Mouse (Mus musculus): ENCODE measurements around the gene Dag1. TPM values are rescaled to one million over a fixed set of nuclear protein-coding genes. Genes with fewer than 3 reads are reported as not detected.

Dag1 gene
- polyA plus RNA-seq, 1 experiment: 15.5 TPM

DNA sequence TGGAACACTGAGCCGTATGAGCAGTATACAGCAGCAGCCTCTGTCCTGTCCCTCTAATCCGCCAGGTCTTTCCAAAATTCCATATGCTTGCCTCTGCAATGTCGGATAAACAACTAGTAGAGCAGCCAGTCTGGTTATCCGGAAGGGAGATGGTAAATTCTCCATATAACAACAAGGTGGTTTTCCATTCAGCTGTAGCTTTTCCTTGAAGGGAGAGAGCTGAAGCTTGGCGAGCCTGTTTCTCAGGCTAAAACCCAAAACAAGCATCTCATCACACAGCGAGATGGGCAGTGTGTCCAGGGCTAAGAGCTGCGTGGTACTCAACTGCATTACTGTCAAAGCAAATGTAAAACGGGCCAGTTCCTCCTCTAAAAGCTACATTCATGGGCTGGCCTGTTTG lies 75.2 kb downstream of the Dag1 start:
- Histone ChIP-seq H3K4me3 (ENCODE audit: extremely low read depth, insufficient read depth, insufficient read length) (no peak overlapping the region), H3K4me1 (ENCODE audit: control insufficient read depth, insufficient read depth, insufficient read length) (no peaks in the 10 kb centered on the region; the same call in none of the 2 replicates), H3K27ac (ENCODE audit: insufficient read depth, low read length) (no peak overlapping the region), H3K36me3 (ENCODE audit: control insufficient read depth, insufficient read depth, low read length) (no peaks in the 10 kb centered on the region), H3K27me3 (ENCODE audit: control insufficient read depth, insufficient read depth, low read length) (peaks cover 8% of the 10 kb centered on the region)
- no peak for DNase-seq (ENCODE audit: low read depth in 1 of 2, low spot score in 2 of 2)
- no peak for TF ChIP-seq POLR2A (IDR thresholded peaks at IDR 0.05; ENCODE audit: low read depth, low read length)
- no peak for TF ChIP-seq CTCF (IDR thresholded peaks at IDR 0.05; ENCODE audit: extremely low read depth, insufficient read depth, insufficient read length, insufficient replicate concordance)
- 79% methylated on average over 8 of the region's 8 CpGs for WGBS

DNA sequence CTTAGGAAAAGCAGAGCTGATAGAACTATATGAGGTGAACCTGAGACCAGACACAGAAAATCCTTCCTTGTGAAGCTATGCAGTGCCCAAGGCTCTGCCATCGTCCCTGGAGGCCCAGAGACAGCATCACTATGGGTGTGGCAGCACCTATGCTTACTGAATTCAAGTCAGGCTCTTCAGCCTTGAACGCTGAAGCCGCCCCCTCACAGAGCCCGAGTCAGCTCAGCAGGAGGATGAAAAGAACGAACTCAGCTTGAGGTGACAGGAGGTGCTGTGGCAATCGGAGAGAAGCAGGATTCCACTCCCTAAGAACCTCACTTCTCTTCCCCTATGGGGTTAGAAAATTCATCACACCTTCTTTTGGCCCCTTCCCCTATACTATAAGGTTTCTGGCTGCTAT lies 76.1 kb downstream of the Dag1 start:
- no peaks in the 10 kb centered on the region; the same call in none of the 2 replicates for H3K4me1 ChIP-seq (ENCODE audit: control insufficient read depth, insufficient read depth, insufficient read length)
- no peak overlapping the region for H3K4me3 ChIP-seq (ENCODE audit: extremely low read depth, insufficient read depth, insufficient read length)
- no peaks in the 10 kb centered on the region for H3K36me3 ChIP-seq (ENCODE audit: control insufficient read depth, insufficient read depth, low read length)
- peaks cover 8% of the 10 kb centered on the region for H3K27me3 ChIP-seq (ENCODE audit: control insufficient read depth, insufficient read depth, low read length)
- 45% methylated on average over 6 of the region's 6 CpGs for WGBS
- no peak for TF ChIP-seq CTCF (IDR thresholded peaks at IDR 0.05; ENCODE audit: extremely low read depth, insufficient read depth, insufficient read length, insufficient replicate concordance)
- no peak for TF ChIP-seq POLR2A (IDR thresholded peaks at IDR 0.05; ENCODE audit: low read depth, low read length)
- no peak overlapping the region for H3K27ac ChIP-seq (ENCODE audit: insufficient read depth, low read length)
- no peak for DNase-seq (ENCODE audit: low read depth in 1 of 2, low spot score in 2 of 2)

DNA sequence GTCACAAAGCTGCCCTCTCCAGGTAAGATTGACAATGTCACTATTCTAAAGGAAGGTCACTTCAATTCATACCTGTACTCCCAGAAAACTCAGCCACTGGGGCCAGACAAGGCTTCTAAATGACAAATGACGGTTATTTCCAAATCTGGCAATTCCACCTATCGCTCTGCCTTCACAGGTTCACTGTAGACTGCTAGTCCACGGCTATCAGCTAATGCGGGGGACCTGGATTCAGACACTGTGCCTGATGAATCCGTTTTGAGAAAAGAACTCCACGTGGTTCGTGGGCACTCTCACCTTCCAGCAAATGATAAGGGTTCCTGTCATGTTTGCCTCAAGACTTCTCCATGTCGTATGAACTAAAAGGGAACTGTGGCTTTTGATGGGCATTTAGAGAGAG lies 78.0 kb downstream of the Dag1 start:
- TF ChIP-seq CTCF (IDR thresholded peaks at IDR 0.05; ENCODE audit: extremely low read depth, insufficient read depth, insufficient read length, insufficient replicate concordance): no peak
- no peak for TF ChIP-seq POLR2A (IDR thresholded peaks at IDR 0.05; ENCODE audit: low read depth, low read length)
- Histone ChIP-seq H3K27me3 (ENCODE audit: control insufficient read depth, insufficient read depth, low read length) (peaks cover 8% of the 10 kb centered on the region), H3K4me3 (ENCODE audit: extremely low read depth, insufficient read depth, insufficient read length) (no peak overlapping the region), H3K36me3 (ENCODE audit: control insufficient read depth, insufficient read depth, low read length) (no peaks in the 10 kb centered on the region), H3K27ac (ENCODE audit: insufficient read depth, low read length) (no peak overlapping the region), H3K4me1 (ENCODE audit: control insufficient read depth, insufficient read depth, insufficient read length) (no peaks in the 10 kb centered on the region; the same call in none of the 2 replicates)
- WGBS: 73% methylated on average over 8 of the region's 8 CpGs
- no peak for DNase-seq (ENCODE audit: low read depth in 1 of 2, low spot score in 2 of 2)

DNA sequence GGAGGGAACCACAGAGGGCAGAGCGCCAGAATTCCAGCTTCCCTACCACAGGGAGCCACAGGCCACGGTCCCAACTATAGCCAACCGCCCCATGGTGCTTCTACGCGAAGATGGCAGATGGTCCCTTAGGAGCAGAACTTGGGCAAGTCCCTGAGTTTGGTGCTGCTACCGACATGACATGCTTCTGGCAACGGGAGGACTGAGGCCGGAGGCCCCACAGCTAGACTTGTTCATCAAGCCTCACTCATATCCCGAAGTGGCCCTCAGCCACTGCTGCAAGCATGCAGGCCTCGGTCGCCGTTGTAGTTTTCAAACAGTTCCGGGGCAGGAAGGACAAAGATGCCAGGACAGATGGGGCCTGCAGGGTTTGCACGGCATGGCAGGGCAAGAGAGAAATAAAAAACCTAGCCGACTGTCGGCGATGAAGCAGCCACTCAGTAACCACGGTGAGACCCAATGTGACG lies 80.2 kb downstream of the Dag1 start:
- Histone ChIP-seq H3K27me3 (ENCODE audit: control insufficient read depth, insufficient read depth, low read length) (no peaks in the 10 kb centered on the region), H3K27ac (ENCODE audit: insufficient read depth, low read length) (no peak overlapping the region), H3K36me3 (ENCODE audit: control insufficient read depth, insufficient read depth, low read length) (no peaks in the 10 kb centered on the region), H3K4me3 (ENCODE audit: extremely low read depth, insufficient read depth, insufficient read length) (no peak overlapping the region), H3K4me1 (ENCODE audit: control insufficient read depth, insufficient read depth, insufficient read length) (no peaks in the 10 kb centered on the region; the same call in 1 of the 2 replicates)
- DNase-seq (ENCODE audit: low read depth in 1 of 2, low spot score in 2 of 2): no peak
- TF ChIP-seq POLR2A (IDR thresholded peaks at IDR 0.05; ENCODE audit: low read depth, low read length): no peak
- no peak for TF ChIP-seq CTCF (IDR thresholded peaks at IDR 0.05; ENCODE audit: extremely low read depth, insufficient read depth, insufficient read length, insufficient replicate concordance)
- 92% methylated on average over 19 of the region's 19 CpGs for WGBS

DNA sequence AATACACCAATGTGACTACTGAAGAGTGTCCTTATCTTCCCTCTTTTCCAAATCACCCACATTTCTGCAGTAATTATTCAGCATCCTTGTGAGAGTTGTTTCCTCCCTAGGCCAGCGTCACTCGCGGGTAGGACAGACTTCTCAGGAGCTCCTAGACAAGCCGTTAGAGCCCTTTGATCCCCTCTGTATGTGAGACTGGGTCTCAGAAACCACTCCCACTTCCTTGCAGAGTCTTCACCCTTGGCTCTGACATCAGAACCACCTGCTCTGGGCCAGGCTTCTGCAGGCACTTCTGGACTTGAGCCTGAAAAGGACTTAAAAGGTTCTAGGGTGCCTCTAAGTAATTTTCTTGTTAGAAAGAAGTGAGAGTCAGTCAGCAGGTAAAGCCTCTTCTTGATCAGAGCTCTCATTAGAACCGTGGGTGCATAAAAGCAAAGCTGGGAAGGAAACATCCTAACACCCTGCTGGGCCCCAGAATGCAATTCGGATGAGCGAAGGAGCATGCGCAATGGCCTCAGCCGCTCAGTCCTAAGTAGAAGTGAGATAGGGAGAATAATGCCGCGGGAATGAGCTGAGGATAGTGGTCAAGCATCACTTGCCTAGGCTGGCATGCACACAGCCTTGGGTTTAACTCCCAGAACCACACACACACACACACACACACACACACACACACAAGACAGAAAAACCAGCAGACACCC lies 80.8 kb downstream of the Dag1 start:
- Histone ChIP-seq H3K4me3 (ENCODE audit: extremely low read depth, insufficient read depth, insufficient read length) (no peak overlapping the region), H3K27me3 (ENCODE audit: control insufficient read depth, insufficient read depth, low read length) (no peaks in the 10 kb centered on the region), H3K27ac (ENCODE audit: insufficient read depth, low read length) (no peak overlapping the region), H3K4me1 (ENCODE audit: control insufficient read depth, insufficient read depth, insufficient read length) (no peaks in the 10 kb centered on the region; the same call in 1 of the 2 replicates), H3K36me3 (ENCODE audit: control insufficient read depth, insufficient read depth, low read length) (no peaks in the 10 kb centered on the region)
- no peak for TF ChIP-seq POLR2A (IDR thresholded peaks at IDR 0.05; ENCODE audit: low read depth, low read length)
- TF ChIP-seq CTCF (IDR thresholded peaks at IDR 0.05; ENCODE audit: extremely low read depth, insufficient read depth, insufficient read length, insufficient replicate concordance): no peak
- 73% methylated on average over 11 of the region's 11 CpGs for WGBS
- no peak for DNase-seq (ENCODE audit: low read depth in 1 of 2, low spot score in 2 of 2)

DNA sequence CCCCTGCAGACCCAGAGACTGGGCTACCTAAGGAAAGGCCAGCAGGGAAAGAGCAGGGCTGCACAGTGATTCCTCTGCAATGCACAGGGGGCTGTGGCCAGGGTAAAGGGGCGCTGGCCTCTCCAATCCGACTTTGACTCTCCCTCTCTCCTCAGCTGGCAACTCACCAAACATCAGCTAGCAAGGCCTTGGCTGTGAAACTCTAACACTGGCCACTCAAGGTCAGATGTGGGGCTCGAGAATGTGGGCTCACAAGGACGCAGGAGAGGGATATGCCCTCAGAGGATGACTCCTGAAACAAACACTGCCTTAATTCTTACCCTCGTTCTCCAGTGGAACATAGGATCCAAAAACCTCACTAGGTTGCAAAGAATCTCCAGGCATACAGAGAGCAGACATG lies 85.4 kb downstream of the Dag1 start:
- Histone ChIP-seq H3K4me3 (ENCODE audit: extremely low read depth, insufficient read depth, insufficient read length) (no peak overlapping the region), H3K27me3 (ENCODE audit: control insufficient read depth, insufficient read depth, low read length) (no peaks in the 10 kb centered on the region), H3K4me1 (ENCODE audit: control insufficient read depth, insufficient read depth, insufficient read length) (no peaks in the 10 kb centered on the region; the same call in 1 of the 2 replicates), H3K27ac (ENCODE audit: insufficient read depth, low read length) (no peak overlapping the region), H3K36me3 (ENCODE audit: control insufficient read depth, insufficient read depth, low read length) (no peaks in the 10 kb centered on the region)
- DNase-seq (ENCODE audit: low read depth in 1 of 2, low spot score in 2 of 2): no peak
- TF ChIP-seq CTCF (IDR thresholded peaks at IDR 0.05; ENCODE audit: extremely low read depth, insufficient read depth, insufficient read length, insufficient replicate concordance) (no peak), POLR2A (IDR thresholded peaks at IDR 0.05; ENCODE audit: low read depth, low read length) (no peak)
- WGBS: 78% methylated on average over 5 of the region's 5 CpGs

All from spleen, adult 2 months (tissue).